Mouse (Mus musculus): ENCODE measurements around the gene Vwce.

GRCm38 (mm10) chr19:10599648-10600047 is 34.4 kb upstream of the Vwce start:
- TF ChIP-seq CTCF (IDR thresholded peaks at IDR 0.05; ENCODE audit: low read depth, low read length) (no peak), POLR2A (IDR thresholded peaks at IDR 0.05; ENCODE audit: extremely low read depth, insufficient read depth, low read length) (no peak)
